8 mouse cellular contexts compared by ENCODE assay signal in the genomic region with DNA sequence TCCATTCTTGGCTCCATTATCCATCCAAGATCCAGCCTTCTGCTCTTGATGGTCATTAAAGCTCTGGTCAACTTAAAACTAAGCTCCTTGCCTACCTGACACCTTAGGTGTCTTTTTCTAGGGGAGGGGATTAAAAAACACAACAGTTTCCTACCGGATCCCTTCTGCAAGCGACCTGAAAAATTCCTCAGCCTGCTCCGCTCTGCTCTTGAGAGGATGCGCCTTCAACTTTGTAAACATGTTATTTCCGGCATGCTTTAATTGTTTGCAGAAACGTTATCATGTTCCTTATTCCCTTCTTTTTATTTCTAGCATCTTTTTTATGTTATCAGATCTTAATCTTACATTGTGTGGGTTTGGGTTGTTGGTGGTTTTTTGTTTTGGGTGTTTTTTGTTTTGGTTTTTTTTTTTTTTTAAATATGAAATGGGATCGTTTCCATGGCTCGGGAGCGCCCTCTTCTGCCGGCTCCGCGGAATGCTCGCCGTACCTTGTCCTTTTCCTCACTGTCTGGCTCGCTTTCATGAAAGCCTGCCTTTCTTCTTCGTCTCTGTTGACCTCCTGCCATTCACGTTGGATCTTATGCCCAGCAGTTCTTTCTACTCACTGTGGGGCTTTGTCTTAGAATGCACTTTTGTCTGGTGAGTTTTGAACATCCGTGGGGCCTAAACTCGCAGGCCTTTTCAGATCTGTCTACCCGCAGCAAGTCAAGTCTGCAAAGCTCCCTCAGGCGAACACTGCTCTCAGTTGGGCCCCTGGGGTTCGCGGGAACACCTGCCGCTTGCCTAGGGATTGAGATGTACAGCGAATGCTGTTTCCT.
DNase-seq lines count a peak whose midpoint lies in the region; ATAC-seq lines count a peak whose summit lies in the region.

No protein-coding gene starts in this region.

- WGBS in embryonic facial prominence, embryonic 15.5 days, result 6% methylated on average over 25 of the region's 25 CpGs
- WGBS in liver, embryonic 15.5 days (ENCODE audit: insufficient replicate concordance), result 12% methylated on average over 25 of the region's 25 CpGs
- 14% methylated on average over 25 of the region's 25 CpGs for WGBS in neural tube, embryonic 13.5 days

- intact Hi-C loops in heart, postnatal 10 days (cut with DNase I), result loop anchor here (10.0 kb wide), 1 partner anchor 198 kb away; no protein-coding TSS in a partner anchor

- H3K9ac ChIP-seq in embryonic facial prominence, embryonic 15.5 days, result no peak overlapping the region
- H3K9ac ChIP-seq in liver, embryonic 15.5 days, result no peak overlapping the region
- H3K9ac ChIP-seq in neural tube, embryonic 13.5 days, result peak overlapping the region; percentile 26; the same call in 1 of the 2 replicates

- peak overlapping the region; percentile 45 for H3K4me2 ChIP-seq in embryonic facial prominence, embryonic 15.5 days (replicated peaks)
- H3K4me2 ChIP-seq in liver, embryonic 15.5 days, result 0 out of 2 replicates have a peak overlapping the region, but pooled peaks have one; percentile 4
- peak overlapping the region; percentile 43 for H3K4me2 ChIP-seq in neural tube, embryonic 13.5 days

- H3K9me3 ChIP-seq in embryonic facial prominence, embryonic 15.5 days (replicated peaks), result 0 out of 2 replicates have a peak, but pooled peaks cover 4% of the 10 kb centered on the region
- no peaks in the 10 kb centered on the region for H3K9me3 ChIP-seq in liver, embryonic 15.5 days (replicated peaks)
- H3K9me3 ChIP-seq in neural tube, embryonic 13.5 days, result 0 out of 2 replicates have a peak, but pooled peaks cover 4% of the 10 kb centered on the region

- peak; percentile 60 for DNase-seq in 3T3-L1 (ENCODE audit: low read depth, low spot score)
- DNase-seq in adrenal gland, postnatal 14 days, result peak; percentile 69
- DNase-seq in heart, postnatal 10 days, result peak; percentile 51 to 75
- DNase-seq in kidney, postnatal 4 days, result peak; percentile 83 to 84
- peak; percentile 12 for DNase-seq in yolk sac, embryonic 10.5 days (ENCODE audit: low spot score)

- H3K36me3 ChIP-seq in embryonic facial prominence, embryonic 15.5 days, result no peaks in the 10 kb centered on the region
- H3K36me3 ChIP-seq in liver, embryonic 15.5 days (replicated peaks), result no peaks in the 10 kb centered on the region
- H3K36me3 ChIP-seq in neural tube, embryonic 13.5 days, result no peaks in the 10 kb centered on the region

- H3K27ac ChIP-seq in embryonic facial prominence, embryonic 15.5 days (replicated peaks), result no peak overlapping the region
- no peak overlapping the region for H3K27ac ChIP-seq in liver, embryonic 15.5 days (replicated peaks)
- no peak overlapping the region for H3K27ac ChIP-seq in neural tube, embryonic 13.5 days (replicated peaks)

- peak overlapping the region; percentile 17; the same call in 1 of the 2 replicates for H3K4me3 ChIP-seq in embryonic facial prominence, embryonic 15.5 days (replicated peaks)
- no peak overlapping the region for H3K4me3 ChIP-seq in liver, embryonic 15.5 days (replicated peaks)
- H3K4me3 ChIP-seq in neural tube, embryonic 13.5 days, result peak overlapping the region; percentile 17

- no peak for ATAC-seq in embryonic facial prominence, embryonic 15.5 days (ENCODE audit: insufficient number of reproducible peaks, low FRiP score, low TSS enrichment, low read depth)
- no peak for ATAC-seq in liver, embryonic 15.5 days (ENCODE audit: insufficient read depth)
- peak; percentile 71 for ATAC-seq in neural tube, embryonic 13.5 days (ENCODE audit: low read depth)

- no peaks in the 10 kb centered on the region for H3K27me3 ChIP-seq in embryonic facial prominence, embryonic 15.5 days
- H3K27me3 ChIP-seq in liver, embryonic 15.5 days, result no peaks in the 10 kb centered on the region
- no peaks in the 10 kb centered on the region for H3K27me3 ChIP-seq in neural tube, embryonic 13.5 days

- 0 out of 2 replicates have a peak, but pooled peaks cover 4% of the 10 kb centered on the region for H3K4me1 ChIP-seq in embryonic facial prominence, embryonic 15.5 days
- no peaks in the 10 kb centered on the region for H3K4me1 ChIP-seq in liver, embryonic 15.5 days (replicated peaks)
- H3K4me1 ChIP-seq in neural tube, embryonic 13.5 days (replicated peaks), result peaks cover 4% of the 10 kb centered on the region

Comparison
In these comparisons a context has a peak if more than half of its experiments do, and no peak if none do; other contexts are left out.
1. DNase-seq: peak in every context shown above with its lines; median percentile 84 in kidney, postnatal 4 days; 69 in adrenal gland, postnatal 14 days; 63 in heart, postnatal 10 days; 60 in 3T3-L1; 12 in yolk sac, embryonic 10.5 days.